Mouse (Mus musculus) heart, adult 8-10 months (tissue): ENCODE measurements around the gene Nxf1. TPM values are rescaled to one million over a fixed set of nuclear protein-coding genes. Genes with fewer than 3 reads are reported as not detected.

Source experiments
- DNase-seq: peaks from one replicate; pipeline ENCODE4 v3.0.0; 2022; ENCODE audit warnings: low spot score
- total RNA-seq, 4 experiments: library from RNA; stranded (reverse); gene quantifications; 2 replicates each; pipeline ENCODE4 v1.2.4; 2022

Gene Nxf1
- total RNA-seq, 4 experiments from 2014 or later = 30.3 to 42.0 (median 33.7) TPM

DNA sequence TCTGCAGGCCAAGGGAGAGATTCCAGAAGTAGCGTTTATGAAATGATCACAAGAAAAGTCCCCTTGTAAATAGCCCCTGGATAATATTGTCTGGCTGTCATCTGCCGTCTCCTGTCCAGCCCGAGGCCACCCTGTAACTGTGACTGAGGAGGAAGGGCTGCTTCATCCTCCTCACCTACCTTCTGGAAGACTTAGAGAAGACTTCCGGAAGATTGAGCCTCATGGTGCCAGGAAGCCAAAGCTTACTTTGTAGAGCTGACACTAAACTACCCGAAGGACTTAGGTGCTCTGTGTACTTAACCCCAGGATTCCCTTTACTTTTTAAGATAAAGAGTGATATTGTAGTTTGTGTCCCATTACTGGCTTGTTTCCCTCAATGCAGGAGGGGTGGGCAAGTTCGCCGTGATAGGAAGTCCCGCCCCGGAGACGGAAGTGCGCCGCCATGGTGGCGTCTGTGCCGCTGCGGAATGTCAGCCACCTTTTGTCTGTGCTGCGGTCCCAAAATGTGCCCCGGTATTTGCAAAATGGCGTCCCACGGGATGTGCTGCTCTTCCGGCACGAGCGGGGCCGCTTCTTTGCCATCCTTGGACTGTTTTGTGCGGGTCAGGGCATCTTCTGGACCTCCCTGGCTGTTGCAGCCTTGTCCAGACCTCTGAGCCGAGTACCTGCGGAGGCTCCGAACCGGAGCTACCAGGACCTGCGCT is 13.8 kb downstream of the Nxf1 start, which contains the start of gene Tmem223:
Gene Tmem223, plus strand, starts transcription at position 430 of the 704 bp plus-strand sequence.
- peak; percentile 83 for DNase-seq

DNA sequence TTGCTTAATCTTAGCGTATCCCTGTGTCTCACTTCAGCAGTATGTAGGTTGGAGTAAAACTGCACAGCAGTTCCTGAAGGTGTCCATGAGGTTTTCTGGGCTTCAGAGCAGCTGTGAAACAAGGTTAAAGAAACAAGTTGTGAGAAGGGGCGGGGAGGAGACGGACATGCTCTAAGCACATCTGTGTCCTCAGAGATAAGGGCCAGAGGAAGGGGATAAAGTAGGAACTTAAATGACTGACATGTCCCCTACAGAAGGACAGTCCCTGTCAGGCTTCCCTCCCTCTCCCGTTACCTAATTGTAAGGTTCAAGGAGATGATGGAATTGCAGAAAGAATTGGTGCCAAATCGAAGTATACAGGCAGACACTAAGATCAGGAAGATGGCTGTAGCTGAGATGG is 16.1 kb downstream of the Nxf1 start:
- DNase-seq = no peak

DNA sequence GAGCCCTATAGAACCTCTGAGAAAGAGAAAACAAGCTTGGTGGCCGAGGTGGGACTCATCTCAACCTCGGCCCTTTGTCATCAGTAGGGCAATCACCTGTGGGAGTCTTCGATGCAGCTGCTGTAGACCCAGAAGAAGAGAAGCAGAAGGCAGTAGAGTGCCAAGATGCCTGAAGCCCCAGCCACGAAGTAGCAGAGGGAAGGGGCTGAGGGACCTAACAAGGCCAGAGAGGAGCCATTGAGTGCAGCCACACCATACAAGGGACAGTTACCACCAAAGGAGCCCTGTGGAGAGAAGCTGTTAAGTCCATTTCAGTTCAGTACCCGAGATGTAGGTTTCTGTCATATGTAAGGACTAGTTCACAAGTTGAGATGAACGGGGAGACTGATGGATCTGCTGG is 16.5 kb downstream of the Nxf1 start:
- no peak for DNase-seq

DNA sequence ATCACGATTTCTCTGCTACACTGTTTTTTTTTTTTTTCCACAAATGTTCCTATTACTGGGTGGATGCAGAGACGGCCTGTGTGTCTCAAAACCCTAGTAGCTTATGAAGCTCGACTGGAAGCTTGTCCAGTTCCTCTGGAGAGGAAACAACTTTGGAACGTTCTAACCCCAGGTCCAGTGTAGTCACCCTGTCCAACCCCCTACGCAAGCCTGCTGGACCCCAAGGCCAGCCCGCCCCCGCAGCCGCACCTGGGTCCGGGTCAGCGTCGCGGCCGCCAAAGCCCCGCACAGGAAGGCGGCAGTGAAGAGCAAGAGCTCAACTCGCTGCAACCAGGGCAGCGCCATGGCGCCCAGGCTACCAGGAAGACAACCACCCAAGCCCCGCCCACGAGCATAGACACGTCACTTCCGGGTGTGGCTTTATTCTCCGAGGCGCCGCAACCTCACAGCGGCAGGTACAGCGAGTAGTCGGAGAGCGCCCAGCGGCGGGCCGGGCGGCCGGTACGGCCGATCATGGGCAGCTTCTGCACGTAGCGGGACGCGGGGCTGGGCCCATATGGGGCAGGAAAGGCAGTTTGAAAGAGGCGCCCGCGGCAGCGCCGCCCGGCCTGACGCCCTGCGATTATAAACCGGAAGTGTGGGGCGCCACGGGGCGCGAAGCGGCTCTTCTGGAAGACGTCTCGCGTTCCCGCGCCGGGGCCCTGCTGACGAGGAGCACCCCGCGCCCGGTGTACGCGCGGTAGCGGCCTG is 17.4 kb downstream of the Nxf1 start, which contains the start of gene Tmem179b:
Gene Tmem179b, minus strand, starts transcription at position 382 of the 750 bp plus-strand sequence.
- peak; percentile 95 for DNase-seq

DNA sequence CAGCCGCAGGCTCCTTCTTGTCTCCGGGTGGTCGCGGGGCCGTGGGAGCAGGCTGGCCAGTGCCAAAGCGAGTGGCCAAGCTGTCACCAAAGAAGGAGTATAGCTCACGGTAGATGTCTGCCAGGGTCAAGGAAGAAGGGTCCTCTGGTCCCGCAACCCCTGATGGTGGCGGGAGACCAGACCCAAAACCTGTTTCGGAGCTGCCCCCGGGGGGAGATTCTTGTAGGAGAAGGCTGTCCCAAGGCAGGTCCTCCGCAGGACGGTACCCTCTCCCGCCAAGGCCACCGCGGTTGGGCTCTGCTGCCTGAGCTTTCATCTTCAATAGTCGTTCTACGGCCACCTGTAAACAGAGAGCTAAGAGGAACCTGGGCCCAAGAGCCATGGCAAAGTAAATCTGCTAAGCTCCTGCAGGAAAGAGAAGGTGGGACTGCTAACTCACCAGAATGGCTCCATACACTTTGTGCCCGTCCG is 18.1 kb downstream of the Nxf1 start:
- DNase-seq = peak; percentile 21

DNA sequence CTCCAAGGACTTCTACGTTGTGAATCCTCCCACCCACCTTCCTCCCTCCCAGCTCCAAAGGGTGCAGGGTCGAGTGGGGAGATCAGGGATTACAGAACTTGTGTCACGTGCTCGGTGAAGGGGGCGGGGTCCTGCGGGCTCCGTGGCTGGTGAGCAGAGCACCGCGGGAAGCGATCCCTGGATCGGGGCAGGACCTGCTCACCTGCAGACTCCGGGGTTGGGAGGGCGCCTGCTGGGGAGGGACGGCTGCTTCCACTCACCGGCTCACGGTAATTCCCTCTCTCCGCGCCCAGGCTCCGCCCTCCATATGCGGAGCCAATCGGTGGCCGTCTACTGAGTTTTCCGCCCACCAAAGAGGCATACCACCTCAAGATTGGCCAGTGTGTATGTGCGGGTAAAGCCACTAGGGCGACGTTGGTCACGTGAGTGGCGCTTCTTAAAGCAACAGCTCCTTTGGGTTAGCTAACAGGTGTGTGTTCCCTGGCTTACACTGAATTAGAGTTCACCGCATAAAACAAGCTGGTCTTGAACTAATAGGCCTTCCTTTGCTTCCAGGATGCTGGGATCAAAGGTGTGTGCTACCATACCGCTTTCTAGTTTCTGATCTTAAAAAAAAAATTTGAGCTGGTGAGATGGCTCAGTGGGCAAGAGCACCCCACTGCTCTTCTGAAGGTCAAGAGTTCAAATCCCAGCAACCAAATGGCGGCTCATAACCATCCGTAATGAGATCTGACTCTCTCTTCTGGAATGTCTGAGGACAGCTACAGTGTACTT is 29.3 kb downstream of the Nxf1 start, which contains the start of gene Taf6l:
Gene Taf6l, minus strand, starts transcription at position 410 of the 774 bp plus-strand sequence.
- peak; percentile 95 for DNase-seq

DNA sequence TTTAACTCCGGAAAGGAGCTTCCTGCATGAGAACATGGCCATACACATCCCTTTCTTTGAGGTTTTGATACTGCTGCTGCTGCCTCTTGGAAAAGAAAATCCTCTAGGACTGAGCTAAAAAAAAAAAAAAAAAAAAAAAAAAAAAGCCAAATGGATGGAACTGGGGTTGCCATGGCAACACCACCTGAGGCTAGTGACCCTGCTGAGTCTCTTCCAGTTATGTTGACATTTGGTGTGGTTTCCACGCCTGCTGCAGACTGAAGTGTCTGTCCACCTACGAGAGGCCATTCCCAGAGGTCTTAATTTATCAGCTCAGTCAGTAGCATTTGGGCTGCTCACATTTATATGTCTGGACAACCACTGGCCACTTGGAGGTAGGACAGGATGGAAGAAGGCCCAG is 31.6 kb downstream of the Nxf1 start:
- no peak for DNase-seq

DNA sequence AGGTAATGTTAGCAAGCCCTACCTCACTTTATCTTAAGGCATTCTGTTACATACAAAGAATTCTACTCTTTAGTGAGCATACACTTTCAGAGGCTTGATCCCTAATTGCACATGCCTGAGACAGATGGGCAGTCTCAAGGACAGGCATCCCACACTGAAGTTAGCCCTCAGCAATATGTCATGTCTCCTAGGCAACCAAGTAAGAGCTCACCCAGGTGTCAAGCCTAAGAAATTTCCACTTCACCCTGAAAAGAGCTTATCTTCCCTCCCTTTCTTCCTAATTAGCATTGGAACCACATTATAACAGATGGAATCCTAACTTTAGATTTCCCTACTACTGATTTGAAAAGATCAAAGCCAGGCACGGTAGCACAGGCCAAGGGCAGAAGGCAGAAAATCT is 32.3 kb downstream of the Nxf1 start:
- no peak for DNase-seq

DNA sequence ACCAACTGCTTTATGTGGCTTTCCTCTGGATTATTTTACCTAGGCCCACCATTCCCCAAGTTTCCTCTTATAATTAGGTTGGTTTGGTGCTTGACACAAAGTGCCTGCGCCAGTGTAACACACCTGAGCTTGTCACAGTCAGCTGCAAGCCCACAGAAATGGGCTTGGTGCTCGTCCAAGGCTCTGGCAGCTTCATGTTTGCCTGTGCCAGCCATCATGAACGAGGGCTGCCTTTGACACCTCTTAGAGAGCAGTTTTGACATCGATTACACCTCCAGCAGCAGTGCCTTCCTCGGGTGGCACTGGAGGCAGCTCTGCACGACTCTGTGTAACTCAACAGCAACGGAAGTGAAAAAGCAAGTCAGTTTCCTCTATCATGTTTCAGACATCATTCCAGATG is 33.3 kb downstream of the Nxf1 start:
- no peak for DNase-seq

DNA sequence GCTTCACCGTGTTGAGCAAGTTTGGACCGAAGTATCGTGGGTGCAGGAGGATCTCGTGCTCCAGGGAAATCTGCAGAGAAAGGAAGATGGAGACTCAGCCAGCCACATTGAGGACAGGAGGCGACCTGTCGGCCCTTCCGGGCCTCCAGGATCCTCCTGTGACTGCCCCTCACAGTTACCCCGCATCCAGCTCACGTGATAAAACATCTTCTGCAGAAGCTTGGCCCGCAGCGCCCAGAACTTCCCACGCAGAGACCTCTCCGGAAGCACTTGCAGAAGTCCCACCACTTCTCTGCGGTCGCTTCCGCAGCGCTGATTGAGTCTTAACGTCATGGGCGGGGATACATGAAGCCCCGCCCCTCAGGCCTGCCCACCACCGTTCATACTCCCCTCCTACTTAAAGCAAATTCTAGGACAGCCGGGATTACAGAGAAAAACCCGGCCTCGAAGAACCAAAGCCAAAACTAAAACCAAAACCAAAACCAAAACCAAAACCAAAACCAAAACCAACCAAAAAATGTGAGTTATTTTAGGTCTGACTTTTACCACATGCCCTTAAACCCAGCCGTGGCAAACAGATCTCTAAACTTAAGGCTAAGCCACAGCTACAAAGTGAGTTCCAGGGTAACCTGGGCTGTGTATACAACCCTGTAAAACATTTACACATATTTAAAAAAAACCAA is 41.5 kb downstream of the Nxf1 start, which contains the start of gene Polr2g:
Gene Polr2g, minus strand, starts transcription at position 314 of the 683 bp plus-strand sequence.
- peak; percentile 91 for DNase-seq

DNA sequence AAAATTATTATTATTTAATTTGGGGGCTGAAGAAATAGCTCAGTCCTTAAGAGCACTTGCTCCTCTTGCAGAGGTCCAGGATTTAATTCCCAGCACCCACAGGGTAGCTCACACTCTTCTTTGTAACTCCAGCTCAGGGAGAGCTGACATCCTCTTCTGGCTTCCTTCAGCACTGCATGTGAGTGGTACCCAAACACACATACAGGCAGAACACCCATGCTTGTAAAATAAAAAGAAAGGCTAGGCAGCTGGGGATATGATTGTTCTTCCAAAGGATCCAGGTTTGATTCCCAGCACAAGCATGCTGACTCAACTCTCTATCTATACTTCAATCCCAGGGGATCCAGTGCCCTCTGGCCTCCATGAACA is 42.1 kb downstream of the Nxf1 start:
- no peak for DNase-seq

DNA sequence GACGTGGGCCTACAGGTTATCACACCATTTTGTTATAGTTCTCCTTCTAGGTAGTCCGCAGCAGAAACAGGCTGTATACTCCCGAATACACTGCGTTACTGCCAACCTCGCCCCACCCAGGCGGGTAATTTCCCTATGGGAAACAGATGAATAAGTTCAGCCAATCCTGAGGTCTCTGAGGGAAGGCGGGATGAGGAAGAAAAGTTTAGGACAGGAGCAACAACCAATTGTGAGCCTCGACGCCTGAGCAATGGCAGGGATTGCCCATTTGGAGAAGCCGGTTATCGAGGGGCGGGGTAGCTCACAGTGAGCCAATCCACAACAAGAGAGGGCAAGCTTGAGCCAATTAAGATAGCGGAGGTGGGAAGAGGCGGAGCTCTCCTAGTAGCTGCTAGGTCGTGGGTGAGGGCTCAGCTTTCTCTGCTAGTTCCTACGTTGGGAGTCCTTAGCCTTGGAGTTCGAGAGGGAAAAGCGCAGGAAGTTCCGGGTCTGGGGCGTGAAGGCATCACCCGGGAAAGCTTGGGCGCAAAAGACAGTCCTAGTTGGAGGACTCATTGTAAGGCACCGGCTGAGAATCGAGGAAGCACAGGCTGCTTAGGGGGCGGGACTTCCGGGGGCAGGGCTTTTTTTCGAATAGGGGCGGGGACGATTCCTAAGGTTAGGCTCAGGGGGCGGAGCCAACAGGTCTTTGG is 45.4 kb downstream of the Nxf1 start, which contains the start of gene Zbtb3:
Gene Zbtb3, plus strand, starts transcription at position 426 of the 692 bp plus-strand sequence.
- peak; percentile 98 for DNase-seq

DNA sequence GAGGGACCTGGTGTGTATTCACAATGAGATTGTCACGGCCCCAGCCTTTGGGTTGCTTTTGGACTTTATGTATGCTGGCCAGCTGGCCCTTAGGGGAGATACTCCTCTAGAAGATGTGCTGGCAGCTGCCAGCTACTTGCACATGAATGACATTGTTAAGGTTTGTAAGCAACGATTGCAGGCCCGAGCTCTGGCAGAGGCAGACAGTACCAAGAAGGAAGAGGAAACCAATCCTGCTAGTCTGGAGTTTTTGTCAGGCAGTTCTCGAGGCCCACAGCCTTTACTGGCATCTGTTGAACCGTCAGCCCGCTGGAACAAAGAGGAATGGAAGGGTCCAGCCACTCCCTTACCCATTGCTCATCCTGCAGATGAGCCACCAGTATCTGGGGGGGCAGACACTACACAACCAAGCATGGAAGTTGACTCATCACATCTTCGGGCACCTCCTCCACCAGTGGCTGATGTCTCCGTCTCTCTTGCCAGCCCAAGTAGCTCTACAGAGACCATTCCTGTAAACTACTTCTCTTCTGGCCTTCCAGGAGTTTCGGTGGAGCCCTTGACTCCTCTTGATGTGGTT is 46.4 kb downstream of the Nxf1 start:
- no peak for DNase-seq

DNA sequence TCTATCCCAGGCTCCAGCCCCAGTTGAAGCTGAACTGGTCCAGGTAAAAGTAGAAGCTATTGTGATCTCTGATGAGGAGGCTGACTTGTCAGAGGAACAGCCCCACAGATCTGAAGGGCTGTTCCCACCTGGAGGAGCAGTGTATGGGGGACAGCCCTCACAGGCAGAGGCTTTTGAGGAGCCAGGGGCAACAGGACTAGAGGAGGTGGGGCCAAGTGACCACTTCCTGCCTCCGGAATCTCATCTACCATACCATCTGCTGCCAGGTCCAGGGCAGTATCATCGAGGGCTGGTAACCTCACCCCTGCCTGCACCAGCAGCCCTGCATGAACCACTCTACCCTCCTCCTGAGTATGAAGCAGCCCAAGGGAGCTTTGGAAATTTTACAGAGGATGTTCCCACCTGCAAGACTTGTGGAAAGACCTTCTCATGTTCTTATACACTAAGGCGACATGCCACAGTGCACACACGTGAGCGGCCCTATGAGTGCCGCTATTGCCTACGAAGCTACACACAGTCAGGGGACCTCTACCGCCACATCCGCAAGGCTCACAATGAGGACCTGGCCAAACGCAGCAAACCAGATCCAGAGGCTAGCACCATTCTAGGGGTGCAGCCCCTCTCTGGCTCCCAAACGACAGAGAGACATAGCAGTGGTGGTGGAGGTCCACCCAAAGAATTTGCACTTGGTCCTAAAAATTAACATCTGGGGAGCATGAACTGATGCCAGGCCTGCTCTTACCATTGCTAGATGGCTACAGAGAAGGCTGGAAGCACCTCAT is 47.2 kb downstream of the Nxf1 start:
- no peak for DNase-seq

DNA sequence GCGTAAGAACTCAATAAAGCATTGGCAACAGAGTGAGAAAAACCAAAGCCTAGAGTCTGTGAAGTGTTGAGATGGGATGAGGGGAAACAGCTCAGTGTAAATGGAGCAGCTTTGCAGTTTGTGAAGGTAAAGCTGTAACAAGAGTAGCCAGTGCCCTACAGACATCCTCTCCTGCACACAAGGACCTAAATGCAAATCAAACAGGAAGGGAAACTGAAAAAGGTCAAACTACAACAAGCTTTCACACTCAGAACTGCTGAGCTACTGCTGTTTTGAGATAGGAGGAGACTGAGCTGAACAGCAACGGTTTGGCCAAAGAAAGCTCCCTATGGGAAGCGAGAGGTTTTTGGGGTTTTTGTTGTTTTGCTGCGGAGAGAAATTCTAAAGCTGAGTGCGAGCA is 49.9 kb downstream of the Nxf1 start:
- DNase-seq = no peak

DNA sequence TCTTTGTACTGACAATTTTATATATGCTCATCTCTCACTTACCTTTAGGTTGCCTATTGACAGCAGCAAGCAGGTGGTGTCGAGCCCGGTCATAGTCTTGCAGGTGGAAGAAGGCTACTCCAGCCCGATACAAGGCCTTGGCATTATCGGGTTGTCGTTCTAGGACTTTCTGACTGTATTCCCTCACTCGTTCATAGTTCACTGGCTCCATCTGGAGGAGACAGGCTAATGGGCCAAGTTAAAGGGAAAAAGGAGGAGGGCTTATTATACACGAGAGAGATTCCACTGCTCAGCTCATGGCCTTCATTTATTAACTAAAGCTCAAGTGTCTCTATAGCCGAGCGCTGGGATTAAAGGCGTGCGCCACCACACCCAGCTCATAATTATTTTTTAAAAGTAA is 58.9 kb downstream of the Nxf1 start:
- no peak for DNase-seq

DNA sequence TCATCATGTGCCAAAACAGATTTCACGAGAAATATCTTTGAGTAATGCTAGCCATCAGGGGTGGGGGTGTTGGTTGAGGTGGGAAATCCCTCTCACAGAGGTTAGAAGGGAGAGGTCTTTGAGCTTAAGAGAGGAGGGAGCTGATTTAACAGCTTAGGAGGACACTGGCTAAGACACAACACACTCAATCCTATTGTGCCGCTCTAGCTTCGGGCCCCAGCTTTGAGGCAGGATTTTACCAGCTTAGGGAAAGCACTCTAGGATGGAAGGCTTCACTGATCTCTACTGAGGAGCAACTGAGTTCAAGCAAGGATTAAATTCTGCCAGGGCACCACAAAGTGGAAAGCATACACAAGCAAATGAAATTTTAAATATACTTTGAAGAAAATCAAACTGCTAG is 60.1 kb downstream of the Nxf1 start:
- DNase-seq = no peak

DNA sequence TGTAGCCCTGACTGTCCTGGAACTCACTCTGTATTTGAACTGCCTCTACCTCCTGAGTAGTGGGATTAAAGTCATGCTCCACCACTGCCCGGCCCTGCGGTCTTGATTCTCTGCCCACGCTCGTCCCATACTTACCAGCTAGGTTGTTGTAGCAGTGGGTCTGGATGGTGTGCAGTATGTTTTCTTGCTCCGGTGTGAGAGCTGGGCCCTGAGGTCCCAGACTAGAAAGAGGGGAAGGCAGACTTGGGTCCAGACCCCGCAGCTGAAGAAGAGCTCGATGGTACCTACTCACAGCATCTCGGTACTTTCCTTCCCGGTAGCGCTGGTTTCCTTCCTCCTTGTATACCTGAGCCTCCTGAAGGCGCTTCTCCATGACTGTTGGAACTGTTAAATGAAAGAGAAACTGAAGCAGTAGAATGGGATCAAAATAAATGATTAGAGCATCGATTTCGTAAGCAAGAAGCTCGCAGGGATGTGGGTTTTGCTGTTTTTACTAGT is 61.5 kb downstream of the Nxf1 start:
- no peak for DNase-seq
